Mouse (Mus musculus) heart, adult 2 months (tissue): Measurements from ENCODE around the gene Robo2. TPM values are rescaled to one million over a fixed set of nuclear protein-coding genes. Genes with fewer than 3 reads are reported as not detected.

Experiments
- DNase-seq, 2 experiments: peaks; one replicate each; pipeline ENCODE4 v3.0.0; 2021
- H3K27ac ChIP-seq: fragments of 200-600 bp; 2 replicates; pipeline ENCODE4 v1.8.1; 2022
- H3K27me3 ChIP-seq: fragments of 200-500 bp; 2 replicates; pipeline ENCODE4 v1.6.1; 2012; ENCODE audit warnings: mild to moderate bottlenecking, low read length, inconsistent platforms, mixed read lengths; ENCODE audit not compliant: control insufficient read depth, insufficient read depth
- H3K36me3 ChIP-seq: fragments of 200-500 bp; 2 replicates; pipeline ENCODE4 v1.6.1; 2012; ENCODE audit warnings: low read length, inconsistent platforms; ENCODE audit not compliant: control insufficient read depth, insufficient read depth
- H3K4me1 ChIP-seq: fragments of 200-500 bp; 2 replicates; pipeline ENCODE4 v1.6.1; 2011; ENCODE audit warnings: low read length; ENCODE audit not compliant: control insufficient read depth, insufficient read depth
- H3K4me3 ChIP-seq: fragments of 200-600 bp; 2 replicates; pipeline ENCODE4 v1.8.1; 2022
- H3K79me2 ChIP-seq: fragments of 200-500 bp; replicated peaks from 2 replicates; pipeline ENCODE4 v1.6.1; 2012; ENCODE audit warnings: mild to moderate bottlenecking, inconsistent platforms, low read length, moderate library complexity, mixed read lengths; ENCODE audit not compliant: control insufficient read depth, insufficient read depth
- H3K9ac ChIP-seq: fragments of 200-500 bp; 2 replicates; pipeline ENCODE4 v1.6.1; 2012; ENCODE audit warnings: low read depth, mild to moderate bottlenecking, control low read depth, inconsistent platforms, low read length, mixed read lengths
- CTCF ChIP-seq: fragments of 200-600 bp; IDR thresholded peaks from 2 replicates; pipeline ENCODE4 v1.8.1; 2022; ENCODE audit warnings: antibody characterized with exemption, mild to moderate bottlenecking, moderate library complexity
- EP300 ChIP-seq: fragments of 200-500 bp; IDR thresholded peaks from 2 replicates; pipeline ENCODE4 v1.6.1; 2011; ENCODE audit warnings: low read depth, low read length, control low read depth; ENCODE audit not compliant: insufficient read depth
- POLR2A ChIP-seq: fragments of 200-500 bp; IDR thresholded peaks from 2 replicates; pipeline ENCODE4 v1.6.1; 2011; ENCODE audit warnings: mild to moderate bottlenecking, low read depth, low read length, control low read depth; ENCODE audit not compliant: insufficient read depth
- WGBS: fragments of 180-500 bp; shearing (Covaris S2); methylation state at CpG from one replicate; pipeline ENCODE4 v1.1.7; 2018; 5-methylcytosine and 5-hydroxymethylcytosine counted together
- intact Hi-C: fragments of 180-260 bp; cut with DNase I; formaldehyde crosslinking; loops from one replicate; pipeline ENCODE4 v1.15.1; 2025
- polyA plus RNA-seq: library from polyadenylated mRNA; depleted of rRNA; stranded (reverse); fragments of >200 nt; gene quantifications from 2 replicates; pipeline ENCODE4 v1.2.3, GENCODE M21; 2012
- total RNA-seq, 2 experiments: library from RNA; stranded (reverse); gene quantifications; 2 replicates each; pipeline ENCODE4 v1.2.3; 2021

Gene Robo2
- total and polyA plus RNA-seq, 3 experiments: 0.39 to 1.0 (median 0.70) TPM

GRCm38 (mm10) chr16:74233596-74233995 lies 178.0 kb downstream of the Robo2 start:
- H3K36me3 ChIP-seq: no peaks in the 10 kb centered on the region
- H3K27ac ChIP-seq: no peak overlapping the region
- no peaks in the 10 kb centered on the region for H3K27me3 ChIP-seq
- no peak for TF ChIP-seq POLR2A
- no peak for TF ChIP-seq EP300
- TF ChIP-seq CTCF: no peak
- no peak overlapping the region for H3K9ac ChIP-seq
- H3K4me1 ChIP-seq: peaks cover 1% of the 10 kb centered on the region
- H3K4me3 ChIP-seq: no peak overlapping the region
- WGBS: 51% methylated on average over 5 of the region's 5 CpGs
- intact Hi-C loops: no loop called here
- DNase-seq: no peak
- H3K79me2 ChIP-seq: no peaks in the 10 kb centered on the region

- intact Hi-C loops: loop anchor here (1.0 kb wide), 1 partner anchor 186 kb away; no protein-coding TSS in a partner anchor
- Histone ChIP-seq H3K4me3 (no peak overlapping the region), H3K79me2 (no peaks in the 10 kb centered on the region), H3K9ac (no peak overlapping the region), H3K27me3 (no peaks in the 10 kb centered on the region), H3K36me3 (no peaks in the 10 kb centered on the region), H3K4me1 (no peaks in the 10 kb centered on the region), H3K27ac (no peak overlapping the region)
- DNase-seq: no peak
- TF ChIP-seq POLR2A (no peak), CTCF (peak; percentile 52)
Observed at GRCm38 (mm10) chr16:74227285-74227684, 184.3 kb downstream of the Robo2 start.

- 67% methylated on average over 7 of the region's 7 CpGs for WGBS
- Histone ChIP-seq H3K4me1 (no peaks in the 10 kb centered on the region), H3K27me3 (no peaks in the 10 kb centered on the region), H3K79me2 (no peaks in the 10 kb centered on the region), H3K4me3 (no peak overlapping the region), H3K36me3 (no peaks in the 10 kb centered on the region), H3K27ac (no peak overlapping the region), H3K9ac (no peak overlapping the region)
- TF ChIP-seq EP300 (no peak), CTCF (no peak), POLR2A (no peak)
- intact Hi-C loops: no loop called here
- no peak for DNase-seq
Observed at GRCm38 (mm10) chr16:74225423-74226272, 186.0 kb downstream of the Robo2 start.

GRCm38 (mm10) chr16:74222501-74222900 lies 189.1 kb downstream of the Robo2 start:
- TF ChIP-seq POLR2A (no peak), EP300 (no peak), CTCF (no peak)
- H3K79me2 ChIP-seq: no peaks in the 10 kb centered on the region

GRCm38 (mm10) chr16:74216879-74217415 lies 194.7 kb downstream of the Robo2 start:
- Histone ChIP-seq H3K79me2 (no peaks in the 10 kb centered on the region), H3K9ac (no peak overlapping the region), H3K4me3 (no peak overlapping the region), H3K4me1 (no peaks in the 10 kb centered on the region), H3K36me3 (no peaks in the 10 kb centered on the region), H3K27ac (no peak overlapping the region), H3K27me3 (no peaks in the 10 kb centered on the region)
- TF ChIP-seq EP300: no peak
- no peak for TF ChIP-seq POLR2A
- TF ChIP-seq CTCF: no peak
- intact Hi-C loops: no loop called here
- DNase-seq: no peak
- WGBS: 90% methylated on average over 1 of the region's 1 CpGs

More at GRCm38 (mm10) chr16:74222501-74222900, 189.1 kb downstream of the Robo2 start:
- no peak for DNase-seq
- H3K4me1 ChIP-seq: no peaks in the 10 kb centered on the region
- WGBS: 81% methylated on average over 5 of the region's 5 CpGs
- no peaks in the 10 kb centered on the region for H3K27me3 ChIP-seq
- H3K4me3 ChIP-seq: no peak overlapping the region
- no peaks in the 10 kb centered on the region for H3K36me3 ChIP-seq
- no peak overlapping the region for H3K9ac ChIP-seq
- H3K27ac ChIP-seq: no peak overlapping the region
- intact Hi-C loops: no loop called here

- DNase-seq: peak in 1 of 2 experiments; percentile 3
- TF ChIP-seq POLR2A (no peak), CTCF (no peak), EP300 (no peak)
- WGBS: 88% methylated on average over 13 of the region's 13 CpGs
Observed at GRCm38 (mm10) chr16:74215791-74216190, 195.8 kb downstream of the Robo2 start.

More at GRCm38 (mm10) chr16:74215791-74216190, 195.8 kb downstream of the Robo2 start:
- H3K4me3 ChIP-seq: no peak overlapping the region
- no peaks in the 10 kb centered on the region for H3K4me1 ChIP-seq
- H3K9ac ChIP-seq: no peak overlapping the region
- H3K27ac ChIP-seq: no peak overlapping the region
- intact Hi-C loops: no loop called here
- no peaks in the 10 kb centered on the region for H3K36me3 ChIP-seq
- no peaks in the 10 kb centered on the region for H3K27me3 ChIP-seq
- no peaks in the 10 kb centered on the region for H3K79me2 ChIP-seq
